Mouse (Mus musculus): ENCODE measurements around the gene Myog.

- TF ChIP-seq CTCF (IDR thresholded peaks at IDR 0.05; ENCODE audit: borderline replicate concordance, extremely low read depth, insufficient read depth, insufficient read length) (no peak), POLR2A (IDR thresholded peaks at IDR 0.05; ENCODE audit: borderline replicate concordance, extremely low read depth, insufficient read depth, insufficient read length, poor library complexity, severe bottlenecking) (no peak)
Observed at GRCm38 (mm10) chr1:134320691-134321301, 31.0 kb downstream of the Myog start.
